ENCODE assay signal across 32 mouse cellular contexts in genomic region chr10:78224136-78224535, GRCm38 (mm10).
"Had no signal": no experiment of that assay in that cellular context is flagged by ENCODE, and none has a peak within 500 bp of the region (broad histone marks: within the 10 kb centered on the region; RNA-seq: fewer than 3 reads in every experiment).

No protein-coding gene starts in this region.

- H3K9ac ChIP-seq: limb, embryonic 12.5 days; limb, embryonic 13.5 days; limb, embryonic 15.5 days; liver, embryonic 12.5 days; liver, embryonic 13.5 days; liver, embryonic 14.5 days; liver, embryonic 15.5 days; liver, postnatal 0 days; lung, embryonic 14.5 days; lung, embryonic 15.5 days; midbrain, embryonic 12.5 days; midbrain, embryonic 13.5 days; midbrain, embryonic 15.5 days; neural tube, embryonic 12.5 days had no signal

- H3K4me1 ChIP-seq: limb, embryonic 10.5 days; limb, embryonic 12.5 days; limb, embryonic 13.5 days; limb, embryonic 15.5 days; lung, embryonic 15.5 days; midbrain, embryonic 10.5 days; midbrain, embryonic 12.5 days; midbrain, embryonic 13.5 days; midbrain, embryonic 15.5 days; neural tube, embryonic 12.5 days had no signal

- H3K4me3 ChIP-seq: limb, embryonic 10.5 days; limb, embryonic 12.5 days; limb, embryonic 13.5 days; limb, embryonic 15.5 days; liver, embryonic 12.5 days; liver, embryonic 13.5 days; liver, embryonic 15.5 days; lung, embryonic 15.5 days; megakaryocyte, embryonic 14.5 days; midbrain, embryonic 10.5 days; midbrain, embryonic 12.5 days; midbrain, embryonic 13.5 days; midbrain, embryonic 15.5 days; myocyte; neural tube, embryonic 12.5 days had no signal

- ATAC-seq: liver, embryonic 12.5 days; liver, postnatal 0 days; lung, postnatal 0 days; midbrain, embryonic 13.5 days; midbrain, embryonic 15.5 days; midbrain, embryonic 16.5 days had no signal

- H3K27me3 ChIP-seq: limb, embryonic 12.5 days; limb, embryonic 13.5 days; limb, embryonic 15.5 days; liver, embryonic 12.5 days; liver, embryonic 13.5 days; liver, embryonic 15.5 days; lung, embryonic 15.5 days; megakaryocyte, embryonic 14.5 days; midbrain, embryonic 12.5 days; midbrain, embryonic 13.5 days; midbrain, embryonic 15.5 days; neural tube, embryonic 12.5 days had no signal

- H3K27ac ChIP-seq: limb, embryonic 10.5 days; limb, embryonic 12.5 days; limb, embryonic 13.5 days; limb, embryonic 15.5 days; liver, embryonic 12.5 days; liver, embryonic 13.5 days; liver, embryonic 14.5 days; lung, embryonic 15.5 days; macrophage; midbrain, embryonic 10.5 days; midbrain, embryonic 12.5 days; midbrain, embryonic 13.5 days; midbrain, embryonic 15.5 days; neural tube, embryonic 12.5 days had no signal

- DNase-seq: left cerebral cortex, postnatal 4 days; liver; liver, embryonic 13.5 days; liver, postnatal 0 days; lung, adult 18-20 months; lung, adult 2 months; lung, embryonic 14.5 days; lung, postnatal 10 days; lung, postnatal 14 days; lung, postnatal 36 days; lung, postnatal 4 days; midbrain, embryonic 14.5 days had no signal

- H3K9me3 ChIP-seq: limb, embryonic 10.5 days; limb, embryonic 12.5 days; limb, embryonic 13.5 days; limb, embryonic 15.5 days; liver, embryonic 12.5 days; liver, embryonic 13.5 days; liver, embryonic 15.5 days; lung, embryonic 15.5 days; megakaryocyte, embryonic 14.5 days; midbrain, embryonic 10.5 days; midbrain, embryonic 12.5 days; midbrain, embryonic 13.5 days; midbrain, embryonic 15.5 days; neural tube, embryonic 12.5 days had no signal

- H3K4me2 ChIP-seq: limb, embryonic 12.5 days; limb, embryonic 13.5 days; limb, embryonic 15.5 days; liver, embryonic 11.5 days; liver, embryonic 12.5 days; liver, embryonic 13.5 days; liver, embryonic 15.5 days; lung, embryonic 14.5 days; lung, embryonic 15.5 days; midbrain, embryonic 11.5 days; midbrain, embryonic 12.5 days; midbrain, embryonic 13.5 days; midbrain, embryonic 15.5 days; neural tube, embryonic 12.5 days had no signal
